Mouse (Mus musculus) Patski (cell line): ENCODE measurements around the gene Atpaf2. TPM values are rescaled to one million over a fixed set of nuclear protein-coding genes. Genes with fewer than 3 reads are reported as not detected.

Experiments
- ATAC-seq: fragments of 100-300 bp; one replicate; pipeline ENCODE4 v1.8.0; 2021
- CTCF ChIA-PET: fragments of 350-600 bp; sonication (Branson Sonifier 250); formaldehyde crosslinking; loops from one replicate; lab custom pipeline; 2022; ENCODE audit warnings: inconsistent platforms; lab: Charles Lee
- POLR2A ChIA-PET: fragments of 350-600 bp; sonication (Branson Sonifier 250); formaldehyde crosslinking; loops from one replicate; lab custom pipeline; 2022; ENCODE audit warnings: antibody characterized with exemption, inconsistent platforms; lab: Charles Lee
- DNase-seq: peaks from one replicate; pipeline ENCODE4 v3.0.0-alpha.2; 2011; ENCODE audit warnings: low read depth, low spot score
- H3K27me3 ChIP-seq: fragments of 371-371 bp; one replicate; pipeline ENCODE4 v1.5.1; 2021
- CTCF ChIP-seq: fragments of 100-300 bp; IDR thresholded peaks from one replicate; pipeline ENCODE4 v1.5.1; 2021
- in situ Hi-C: fragments of 300-500 bp; cut with MboI; formaldehyde crosslinking; loops from 3 replicates; pipeline ENCODE4 v1.11.1; 2018; ENCODE audit warnings: low pct_unique_long_range_greater_than_20kb, mixed read lengths
- polyA plus RNA-seq: library from polyadenylated mRNA; unstranded; gene quantifications from one replicate; pipeline ENCODE4 v1.2.3, GENCODE M21; 2021

Atpaf2 gene
- polyA plus RNA-seq, 1 experiment from 2014 or later, result 39.5 TPM

DNA sequence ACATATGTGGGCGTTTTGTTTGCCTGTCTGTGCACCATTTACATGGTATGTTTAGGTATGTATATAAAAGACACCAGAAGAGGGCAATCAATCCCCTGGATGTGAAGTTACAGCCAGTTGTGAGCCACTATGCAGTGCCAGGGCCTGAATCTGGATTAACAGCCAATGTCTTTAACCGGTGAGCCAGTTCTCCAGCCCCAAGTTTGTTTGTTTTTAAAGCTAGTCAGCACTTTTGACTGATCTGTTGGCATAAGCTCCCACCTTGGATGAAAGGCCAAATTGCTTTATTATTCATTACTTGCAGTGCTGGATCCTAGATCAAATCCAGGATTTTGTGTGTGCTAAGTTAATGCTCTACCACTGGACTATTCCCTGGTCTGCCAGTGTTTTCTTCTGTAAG, 66.9 kb downstream of the Atpaf2 start:
- DNase-seq (no peak), ATAC-seq (no peak)
- POLR2A ChIA-PET, result interaction anchor here (0.9 to 1.3 kb wide), 2 partner anchors 39 to 41 kb away, joined by 3 read pairs; no protein-coding TSS in a partner anchor
- CTCF ChIA-PET, result interaction anchor here (1.0 to 3.2 kb wide), 2 partner anchors 44 to 45 kb away, joined by 3 to 9 read pairs; no protein-coding TSS in a partner anchor
- no peak for TF ChIP-seq CTCF
- no peaks in the 10 kb centered on the region for H3K27me3 ChIP-seq
- in situ Hi-C loops, result loop anchor here (5.0 kb wide), 1 partner anchor 39 kb away; no protein-coding TSS in a partner anchor

Other genes with a start within 250 kb of the Atpaf2 start
- gene Srebf1, start 195.9 kb downstream of the Atpaf2 start, polyA plus RNA-seq, result 65.4 TPM
- 55.5 TPM for gene Tom1l2, start 65.6 kb downstream of the Atpaf2 start, polyA plus RNA-seq
- 3.1 TPM for gene Drc3, start 65.1 kb downstream of the Atpaf2 start, polyA plus RNA-seq
- gene Gid4, start 1.3 kb downstream of the Atpaf2 start, polyA plus RNA-seq, result 18.6 TPM
- 69.7 TPM for gene Drg2, start 36.1 kb upstream of the Atpaf2 start, polyA plus RNA-seq
- 0.04 TPM for gene Myo15, start 50.9 kb upstream of the Atpaf2 start, polyA plus RNA-seq
- 76.8 TPM for gene Alkbh5, start 117.9 kb upstream of the Atpaf2 start, polyA plus RNA-seq